Mouse (Mus musculus) left cerebral cortex, adult 6 months (tissue): ENCODE measurements around the gene Olfr680-ps1. TPM values are rescaled to one million over a fixed set of nuclear protein-coding genes. Genes with fewer than 3 reads are reported as not detected.

Experiments
- long read RNA-seq, 2 experiments: library from polyadenylated mRNA; unstranded; transcript quantifications; one replicate each; pipeline ENCODE4 v2.0.0; 2019 to 2020
- polyA plus RNA-seq: library from polyadenylated mRNA; unstranded; fragments of <200 nt; fragmentation: Nextera tagmentation; gene quantifications from 2 replicates; pipeline ENCODE4 v1.2.3, GENCODE M21; 2021

Gene Olfr680-ps1
- not detected in 2 replicates for polyA plus RNA-seq
- long read RNA-seq, experiment 1 = 0 reads
- long read RNA-seq, experiment 2 = 0 reads

DNA sequence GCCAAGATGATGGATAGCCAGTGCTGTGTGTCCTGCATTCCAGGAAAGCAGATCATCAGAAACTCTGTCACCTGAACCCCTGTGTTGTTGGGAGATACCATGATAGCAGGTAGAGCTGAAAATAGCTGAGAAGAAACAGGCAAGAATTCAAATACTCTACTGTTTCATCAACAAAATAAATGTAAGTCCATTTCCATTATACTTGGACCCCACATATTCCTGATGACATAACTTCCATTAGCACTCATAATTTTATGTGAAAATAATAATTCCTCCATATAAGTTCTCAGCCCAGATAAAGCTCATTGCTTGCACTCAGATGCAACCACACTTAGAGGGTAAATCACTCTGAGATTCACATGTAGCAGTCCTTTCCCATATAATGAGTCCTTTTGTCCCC lies at the start of gene Olfr680-ps1:
TSS of gene Olfr680-ps1 (minus strand) at position 101 of the 400 bp plus-strand sequence.

DNA sequence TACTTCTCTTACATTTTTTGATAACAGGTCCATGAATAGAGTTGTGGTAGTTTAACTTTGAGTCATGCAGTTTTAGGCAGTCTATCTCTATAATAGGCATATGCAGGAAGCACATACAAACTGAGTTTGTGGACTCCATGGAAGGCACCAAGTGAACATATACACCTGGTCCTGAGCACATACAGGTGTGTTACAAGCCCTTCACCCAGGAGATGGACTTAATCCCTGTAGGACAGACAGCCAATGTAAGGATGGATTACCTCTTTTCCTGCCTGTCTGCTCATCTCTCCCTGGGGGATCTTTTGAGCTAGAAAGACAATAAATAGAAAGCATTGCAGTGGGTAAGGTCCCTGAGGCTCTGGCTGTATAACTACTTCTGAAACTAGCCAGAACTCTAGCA lies 23.9 kb upstream of the Olfr680-ps1 start, which contains the start of gene Olfr681:
TSS of gene Olfr681 (plus strand) at position 301 of the 400 bp plus-strand sequence.

DNA sequence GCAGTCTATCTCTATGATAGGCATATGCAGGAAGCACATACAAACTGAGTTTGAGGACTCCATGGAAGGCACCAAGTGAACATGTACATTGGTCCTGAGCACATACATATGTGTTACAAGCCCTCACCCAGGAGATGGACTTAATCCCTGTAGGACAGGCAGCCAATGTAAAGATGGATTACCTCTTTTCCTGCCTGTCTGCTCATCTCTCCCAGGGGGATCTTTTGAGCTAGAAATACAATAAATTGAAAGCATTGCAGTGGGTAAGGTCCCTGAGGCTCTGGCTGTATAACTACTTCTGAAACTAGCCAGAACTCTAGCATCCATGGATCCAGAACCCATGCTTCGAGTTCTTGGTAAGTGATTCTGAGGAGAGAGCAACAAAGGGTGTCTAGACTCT lies 11.7 kb downstream of the Olfr680-ps1 start, which contains the start of gene Olfr679:
TSS of gene Olfr679 (plus strand) at position 301 of the 400 bp plus-strand sequence.

DNA sequence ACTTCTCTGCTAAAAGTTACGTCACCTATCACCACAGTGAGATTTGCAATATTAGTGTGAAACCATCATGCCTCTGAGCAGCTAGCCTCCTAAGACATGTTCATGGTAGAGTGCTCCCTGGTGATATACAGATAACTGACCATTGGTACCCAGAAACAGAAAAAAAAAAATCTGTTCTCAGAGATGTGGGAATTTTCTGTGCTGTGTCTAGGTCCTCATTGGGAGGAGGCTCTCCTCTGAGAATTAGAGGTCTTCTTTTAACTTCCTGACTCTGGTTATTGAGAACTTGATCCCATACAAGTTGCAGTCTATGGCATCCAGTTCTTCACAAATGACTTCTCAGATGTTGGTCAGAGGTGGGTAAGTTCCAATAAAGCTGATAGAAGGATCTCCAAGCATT lies 28.4 kb downstream of the Olfr680-ps1 start, which contains the start of gene Olfr678:
TSS of gene Olfr678 (plus strand) at position 301 of the 400 bp plus-strand sequence.

Other genes starting within 250 kb of the Olfr680-ps1 start
- not detected in 2 replicates for gene Usp17la, start 235.8 kb downstream of the Olfr680-ps1 start, polyA plus RNA-seq
- not detected in 2 replicates for gene Olfr665, start 214.8 kb downstream of the Olfr680-ps1 start, polyA plus RNA-seq
- not detected in 2 replicates for gene Olfr666, start 196.9 kb downstream of the Olfr680-ps1 start, polyA plus RNA-seq
- gene Olfr667, start 171.3 kb downstream of the Olfr680-ps1 start, polyA plus RNA-seq = not detected in 2 replicates
- not detected in 2 replicates for gene Olfr668, start 164.8 kb downstream of the Olfr680-ps1 start, polyA plus RNA-seq
- not detected in 2 replicates for gene Olfr669, start 158.6 kb downstream of the Olfr680-ps1 start, polyA plus RNA-seq
- gene Olfr670, start 130.2 kb downstream of the Olfr680-ps1 start, polyA plus RNA-seq = not detected in 2 replicates
- gene Olfr671, start 113.7 kb downstream of the Olfr680-ps1 start, polyA plus RNA-seq = not detected in 2 replicates
- not detected in 2 replicates for gene Olfr672, start 90.8 kb downstream of the Olfr680-ps1 start, polyA plus RNA-seq
- not detected in 2 replicates for gene Olfr675, start 64.4 kb downstream of the Olfr680-ps1 start, polyA plus RNA-seq
- not detected in 2 replicates for gene Olfr676, start 60.1 kb downstream of the Olfr680-ps1 start, polyA plus RNA-seq
- gene Olfr677, start 41.4 kb downstream of the Olfr680-ps1 start, polyA plus RNA-seq = not detected in 2 replicates
- not detected in 2 replicates for gene Olfr678, start 28.3 kb downstream of the Olfr680-ps1 start, polyA plus RNA-seq
- not detected in 2 replicates for gene Olfr679, start 11.6 kb downstream of the Olfr680-ps1 start, polyA plus RNA-seq
- not detected in 2 replicates for gene Olfr681, start 24.0 kb upstream of the Olfr680-ps1 start, polyA plus RNA-seq
- not detected in 2 replicates for gene Olfr683, start 54.2 kb upstream of the Olfr680-ps1 start, polyA plus RNA-seq
- not detected in 2 replicates for gene Olfr684, start 70.8 kb upstream of the Olfr680-ps1 start, polyA plus RNA-seq
- not detected in 2 replicates for gene Olfr685, start 93.2 kb upstream of the Olfr680-ps1 start, polyA plus RNA-seq
- not detected in 2 replicates for gene Olfr686, start 114.7 kb upstream of the Olfr680-ps1 start, polyA plus RNA-seq
- gene Olfr688, start 195.3 kb upstream of the Olfr680-ps1 start, polyA plus RNA-seq = not detected in 2 replicates
- not detected in 2 replicates for gene Olfr689, start 218.3 kb upstream of the Olfr680-ps1 start, polyA plus RNA-seq
- gene Olfr690, start 241.3 kb upstream of the Olfr680-ps1 start, polyA plus RNA-seq = not detected in 2 replicates
- not detected in 2 replicates for gene Olfr691, start 249.5 kb upstream of the Olfr680-ps1 start, polyA plus RNA-seq